Mouse (Mus musculus) frontal cortex, postnatal 36 days (tissue): ENCODE data around the gene Slc38a3.
A peak's percentile ranks its signal among the peaks of the same experiment; 100 is the strongest.

Experiments used
- DNase-seq, 2 experiments: peaks; one replicate each; pipeline ENCODE4 v3.0.0; 2022; ENCODE audit warnings: low spot score in 2 of 2

Gene Slc38a3

DNA sequence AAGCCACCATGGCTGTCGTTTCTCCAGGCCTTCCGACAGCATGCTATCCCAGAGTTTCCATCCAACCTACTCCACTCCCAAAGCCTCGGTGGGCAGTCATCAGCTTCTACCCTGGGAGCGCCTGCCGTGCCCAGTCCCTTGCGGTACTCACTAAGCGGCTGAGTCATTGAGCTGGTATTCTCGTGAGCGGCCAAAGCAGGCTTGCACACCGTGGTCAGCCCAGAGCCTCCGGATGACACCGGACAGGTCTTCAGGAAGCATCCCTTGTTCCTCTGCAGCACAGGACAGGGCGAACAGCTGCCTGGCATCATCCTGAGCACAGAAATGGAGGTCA lies 49.8 kb downstream of the Slc38a3 start:
- DNase-seq = no peak

DNA sequence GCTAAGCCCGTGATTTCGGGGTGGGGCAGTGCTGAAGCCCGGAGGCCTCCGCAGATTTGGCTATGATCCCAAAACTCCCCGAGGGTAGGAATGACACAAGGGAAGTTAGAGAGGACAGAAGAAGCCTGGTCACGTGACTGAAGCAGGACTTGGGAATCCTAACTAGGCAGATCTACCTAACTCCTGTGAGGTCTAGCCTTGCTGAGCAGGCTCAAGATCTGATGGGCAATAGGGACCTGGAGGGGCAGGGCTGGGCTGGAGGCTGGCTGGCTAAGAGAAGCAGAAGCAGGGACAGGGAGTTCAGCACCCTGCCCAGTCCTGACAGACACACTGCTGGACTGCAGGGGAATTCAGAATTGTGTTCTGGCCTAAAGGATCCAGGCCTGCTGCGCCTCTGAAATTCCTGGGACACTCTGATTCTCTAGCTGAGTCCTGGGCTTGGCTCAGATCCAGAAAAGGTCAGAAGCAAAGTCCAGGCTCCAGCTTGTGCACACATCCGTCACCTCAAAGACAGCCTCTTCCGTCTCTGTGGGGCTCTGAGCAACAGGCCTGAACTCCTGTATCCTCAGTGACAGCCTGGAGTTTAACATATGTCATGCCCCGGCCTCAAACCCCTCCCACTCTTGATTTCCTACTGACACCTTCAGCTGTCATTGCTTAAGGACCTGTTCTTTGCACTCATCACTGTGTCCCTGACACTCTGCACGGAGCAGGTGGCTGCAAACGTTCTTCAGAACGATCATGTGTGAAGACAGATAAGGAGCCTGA lies 50.4 kb downstream of the Slc38a3 start:
- DNase-seq = no peak

- no peak for DNase-seq
Observed at GRCm38 (mm10) chr9:107618098-107618497, 51.2 kb downstream of the Slc38a3 start.

GRCm38 (mm10) chr9:107617461-107617860 lies 51.9 kb downstream of the Slc38a3 start:
- DNase-seq = no peak

DNA sequence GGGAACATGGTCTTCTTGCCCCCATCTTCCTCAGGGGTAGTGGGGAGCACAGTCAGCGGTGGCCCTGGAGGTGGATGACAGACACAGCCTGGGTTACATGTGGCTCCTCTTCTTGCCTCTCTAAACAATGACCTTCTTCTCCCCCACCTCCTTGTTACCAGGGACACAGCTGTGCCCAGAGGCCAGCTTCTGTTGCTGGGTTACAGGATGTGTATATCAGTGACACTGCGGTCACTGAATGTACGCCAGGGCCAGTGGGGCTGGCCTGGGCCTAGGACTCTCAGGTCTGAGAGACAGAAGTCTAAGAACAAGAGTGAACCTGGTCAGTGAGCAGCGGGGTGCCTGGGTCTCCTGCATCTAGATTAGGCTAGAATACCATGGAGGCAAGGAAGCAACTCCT lies 54.3 kb downstream of the Slc38a3 start:
- DNase-seq = no peak

GRCm38 (mm10) chr9:107612945-107613569 lies 56.3 kb downstream of the Slc38a3 start:
- no peak for DNase-seq

GRCm38 (mm10) chr9:107612191-107612944 lies 57.0 kb downstream of the Slc38a3 start:
- DNase-seq = peak; percentile 99

DNA sequence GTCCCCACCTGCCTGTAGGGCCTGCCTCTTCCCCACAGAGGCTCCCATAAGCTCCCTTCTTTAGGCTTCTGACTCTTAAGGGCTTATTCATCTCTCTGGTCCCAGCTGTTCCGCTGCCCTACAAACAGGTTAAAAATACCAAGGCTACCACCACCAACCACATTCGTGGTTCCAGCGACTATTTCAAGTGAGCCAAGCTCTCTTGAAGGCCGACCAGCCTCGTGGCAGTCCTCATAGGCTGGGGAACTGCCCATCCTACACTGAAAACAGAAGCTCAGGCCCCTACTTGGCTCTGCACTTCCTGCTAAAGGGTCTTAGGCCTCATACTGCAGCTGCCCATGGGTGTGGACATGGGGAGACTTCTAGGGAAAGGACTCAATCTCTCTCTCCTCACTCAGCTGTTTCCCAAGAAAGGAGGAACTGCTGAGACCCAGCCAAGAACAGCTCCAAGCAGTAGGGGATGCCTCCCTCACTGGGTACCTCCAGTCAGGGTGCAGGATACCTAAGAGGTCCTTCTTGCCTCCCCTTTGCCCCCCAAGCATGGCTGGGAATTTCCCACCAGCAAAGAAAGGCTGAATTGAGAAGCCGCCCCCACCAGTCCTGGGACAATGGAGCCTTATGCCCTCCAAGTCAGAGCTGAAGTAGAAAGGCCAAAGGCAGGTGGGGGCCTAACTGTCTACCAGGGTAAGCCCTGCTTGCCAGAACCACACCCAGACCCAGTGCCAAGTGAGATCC lies 57.7 kb downstream of the Slc38a3 start:
- peak in 1 of 2 experiments; percentile 51 for DNase-seq

- DNase-seq = no peak
Observed at GRCm38 (mm10) chr9:107609433-107609830, 59.9 kb downstream of the Slc38a3 start.

- no peak for DNase-seq
Observed at GRCm38 (mm10) chr9:107608741-107609432, 60.4 kb downstream of the Slc38a3 start, which contains the start of gene Sema3b. TSS of gene Sema3b (minus strand) at chr9:107609229.

DNA sequence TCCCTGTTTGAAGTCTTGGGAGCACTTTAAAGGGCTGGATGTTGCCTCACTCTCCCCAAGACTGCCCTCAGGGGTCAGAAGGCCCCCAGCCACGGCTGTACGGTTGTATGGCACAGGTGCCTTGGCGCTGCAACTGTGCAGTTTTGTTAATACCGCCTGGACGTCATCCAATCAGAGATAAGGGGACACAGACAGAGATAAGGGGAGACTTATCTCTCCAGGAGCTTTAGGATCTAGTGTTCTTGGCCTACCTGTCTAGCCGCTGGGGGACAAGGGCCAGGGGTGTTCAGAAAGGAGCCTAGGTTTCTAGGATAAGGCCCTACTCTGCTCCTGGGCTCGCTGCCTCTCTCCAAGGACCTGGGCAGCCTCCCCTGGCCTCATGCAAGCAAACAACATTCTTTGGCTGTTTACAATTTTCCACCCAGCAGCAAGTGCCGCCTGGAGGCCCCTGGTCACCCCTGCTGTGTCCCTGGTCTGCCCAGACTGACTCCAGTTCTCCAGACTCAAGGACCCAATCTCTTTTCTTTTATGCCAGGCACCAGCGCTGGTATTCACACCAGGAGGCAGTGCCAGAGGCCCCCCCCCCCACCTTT lies 61.6 kb downstream of the Slc38a3 start:
- DNase-seq = no peak

GRCm38 (mm10) chr9:107607036-107607435 lies 62.3 kb downstream of the Slc38a3 start:
- DNase-seq = no peak

DNA sequence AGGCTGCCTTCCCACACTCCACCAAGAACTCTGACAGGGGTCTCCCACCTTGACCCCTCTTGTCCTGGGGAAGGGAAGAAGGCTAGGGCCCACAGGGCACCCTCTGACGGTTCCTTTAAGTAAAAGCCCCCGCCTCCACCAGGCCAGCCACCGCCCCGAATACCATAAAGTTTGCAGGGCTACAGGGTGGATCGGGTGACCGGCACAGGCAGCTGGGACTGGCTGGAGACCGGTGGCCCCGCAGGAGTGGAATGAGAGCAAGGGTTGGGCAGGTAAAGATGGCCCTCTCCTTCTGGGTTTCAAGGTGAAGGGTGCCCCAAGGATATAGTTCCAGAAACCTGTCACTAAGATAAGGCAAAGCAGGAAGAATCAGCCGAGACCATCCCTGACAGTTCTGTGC lies 62.7 kb downstream of the Slc38a3 start:
- DNase-seq = no peak

DNA sequence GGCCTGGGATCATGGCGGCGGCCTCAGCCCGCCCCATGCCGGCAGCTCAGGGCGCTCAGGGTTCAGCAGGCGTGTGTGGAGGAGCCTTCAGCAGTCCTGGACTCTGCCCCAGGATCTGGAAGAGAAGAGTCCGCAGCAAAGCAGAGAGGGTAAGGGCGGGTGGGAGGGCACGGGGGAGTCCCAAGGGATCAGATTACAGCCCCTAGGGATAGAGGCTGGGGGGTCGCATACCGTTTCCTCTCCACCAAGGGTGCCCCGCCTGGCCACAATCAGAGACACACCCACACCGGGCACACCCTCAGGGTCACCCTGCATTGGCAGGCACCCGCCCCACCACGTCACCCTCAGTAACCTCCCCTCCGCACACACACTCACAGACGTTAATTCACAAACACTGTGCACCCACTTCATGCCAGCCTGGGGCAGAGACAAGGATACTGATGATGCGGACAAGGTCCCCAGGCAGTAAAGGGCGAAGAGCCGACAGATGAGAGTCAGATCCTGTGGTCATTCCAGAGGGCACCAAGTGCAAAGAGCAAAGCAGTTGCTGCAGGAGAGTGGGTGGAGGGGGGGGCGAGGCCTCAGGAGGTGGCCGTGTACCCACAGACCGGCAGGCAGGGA lies 64.2 kb downstream of the Slc38a3 start:
- DNase-seq = no peak

DNA sequence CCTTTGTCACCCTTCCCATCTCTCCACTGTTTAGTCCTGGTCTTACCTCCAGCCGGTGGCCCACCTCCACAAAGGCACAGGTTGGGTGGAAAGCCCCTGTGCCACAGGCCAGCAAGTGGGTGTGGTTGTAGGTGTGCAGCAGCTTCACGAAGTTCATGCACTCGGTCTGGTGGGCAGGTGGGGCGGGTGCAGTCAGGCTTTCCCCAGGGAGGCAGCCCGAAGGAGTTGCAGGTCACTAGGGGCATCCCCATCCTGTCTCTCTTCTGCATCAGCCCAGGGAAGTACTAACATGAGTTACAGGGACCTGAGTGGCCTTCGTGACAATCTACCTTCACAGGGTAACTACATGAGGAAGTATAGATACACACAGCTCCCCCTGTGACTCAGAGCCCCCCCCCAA lies 66.1 kb downstream of the Slc38a3 start:
- DNase-seq = no peak

DNA sequence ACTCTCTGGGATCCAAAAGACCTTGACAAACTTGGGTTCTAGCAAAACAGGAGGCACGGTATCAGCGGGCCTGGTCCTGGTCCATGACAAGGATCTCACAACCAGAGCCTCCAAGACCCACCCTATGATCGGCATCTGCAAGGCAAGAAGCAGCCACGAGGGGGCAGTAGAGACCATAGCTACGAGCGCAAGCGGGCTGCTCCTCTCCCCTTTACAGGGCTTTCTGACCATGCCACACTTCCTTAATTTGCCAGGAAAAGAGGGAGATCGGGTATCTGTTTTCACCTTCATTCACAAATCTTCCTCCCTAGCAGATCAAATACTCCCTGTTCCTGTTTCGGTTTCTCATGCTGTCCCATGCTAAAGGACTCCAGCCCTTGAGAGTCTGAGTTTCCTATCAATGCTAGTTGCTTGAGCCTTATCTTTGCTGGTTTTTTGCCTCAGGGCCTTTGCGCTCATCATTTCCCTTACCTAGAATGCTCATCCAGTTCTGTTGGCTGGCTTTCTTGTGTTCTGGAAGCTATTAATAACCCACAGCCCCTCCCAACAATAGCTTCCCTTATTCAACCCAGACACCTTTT lies 67.2 kb downstream of the Slc38a3 start:
- peak; percentile 92 to 93 for DNase-seq

DNA sequence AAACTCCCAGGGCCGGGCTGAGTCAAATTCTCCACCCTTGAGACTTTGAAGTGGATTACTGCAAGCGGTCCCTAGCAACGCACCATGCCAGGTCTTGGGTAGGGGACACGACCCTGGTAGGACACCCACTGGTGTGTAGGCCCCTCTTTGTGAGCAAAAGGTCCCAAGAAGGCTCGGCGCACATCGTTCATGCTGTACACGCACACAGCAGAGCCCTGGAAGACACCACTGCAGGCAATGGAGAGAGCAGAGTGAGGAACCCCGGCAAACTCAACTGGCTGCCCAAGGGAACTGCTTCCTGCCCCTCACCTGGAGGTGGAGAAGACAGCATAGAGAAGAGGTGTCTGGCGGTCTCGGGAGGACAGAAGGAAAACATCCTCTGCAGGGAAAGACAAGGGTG lies 68.1 kb downstream of the Slc38a3 start:
- no peak for DNase-seq

DNA sequence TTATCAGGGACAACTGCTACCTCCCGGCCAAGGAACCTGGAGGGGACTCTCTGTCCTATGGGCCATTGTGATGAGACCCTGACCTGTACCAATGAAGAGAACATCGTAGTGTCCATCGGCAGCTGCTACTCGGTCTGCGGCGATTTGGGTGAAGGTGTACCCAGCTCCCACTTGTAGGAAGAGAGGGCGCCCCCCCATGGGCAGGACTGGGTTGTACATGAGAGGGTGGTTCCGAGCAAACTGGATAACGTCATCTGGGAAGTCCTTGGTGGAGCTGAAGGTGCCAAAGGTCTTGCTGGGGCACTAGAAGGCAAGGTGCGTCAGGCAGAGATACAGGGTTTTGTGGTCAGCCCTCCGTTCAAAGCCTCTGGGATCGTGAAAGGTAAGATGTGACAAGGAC lies 68.6 kb downstream of the Slc38a3 start:
- DNase-seq = no peak
